Mouse (Mus musculus) heart, embryonic 10.5 days (tissue): ENCODE results near the gene Csdc2. TPM values are rescaled to one million over a fixed set of nuclear protein-coding genes. Genes with fewer than 3 reads are reported as not detected.

Experiments
- DNase-seq: peaks from one replicate; pipeline ENCODE4 v3.0.0-alpha.2; 2017; ENCODE audit warnings: low spot score
- H3K27ac ChIP-seq: fragments of 300-500 bp; sonication (generic); 2 replicates; pipeline ENCODE4 v1.5.1; 2016; ENCODE audit warnings: mild to moderate bottlenecking
- H3K27me3 ChIP-seq: fragments of 300-500 bp; sonication (generic); 2 replicates; pipeline ENCODE4 v1.6.1; 2016; ENCODE audit warnings: mild to moderate bottlenecking; ENCODE audit not compliant: poor library complexity, insufficient read depth, severe bottlenecking
- H3K36me3 ChIP-seq: fragments of 300-500 bp; sonication (generic); 2 replicates; pipeline ENCODE4 v1.6.1; 2016; ENCODE audit warnings: mild to moderate bottlenecking, moderate library complexity
- H3K4me1 ChIP-seq: fragments of 300-500 bp; sonication (generic); 2 replicates; pipeline ENCODE4 v1.6.1; 2016; ENCODE audit warnings: mild to moderate bottlenecking
- H3K4me3 ChIP-seq: fragments of 300-500 bp; sonication (generic); 2 replicates; pipeline ENCODE4 v1.5.1; 2016; ENCODE audit warnings: mild to moderate bottlenecking, moderate library complexity
- H3K9me3 ChIP-seq: fragments of 300-500 bp; sonication (generic); 2 replicates; pipeline ENCODE4 v1.6.1; 2016; ENCODE audit warnings: mild to moderate bottlenecking, moderate library complexity
- WGBS: fragments of 180-500 bp; shearing (Covaris S2); methylation state at CpG from one replicate; pipeline ENCODE4 v1.1.7; 2016; 5-methylcytosine and 5-hydroxymethylcytosine counted together
- polyA plus RNA-seq: library from polyadenylated mRNA; unstranded; fragments of >200 nt; fragmentation: Nextera tagmentation; extraction: Ambion mirVana; gene quantifications from 2 replicates; pipeline ENCODE4 v1.2.1, GENCODE M21; 2016

Csdc2 gene
- polyA plus RNA-seq, 1 experiment from 2014 or later = 7.4 TPM

- DNase-seq = no peak
Observed at GRCm38 (mm10) chr15:81928277-81928676, 8.3 kb upstream of the Csdc2 start.

GRCm38 (mm10) chr15:81932951-81933470, 3.5 kb upstream of the Csdc2 start:
- Histone ChIP-seq H3K9me3 (no peaks in the 10 kb centered on the region), H3K27me3 (peaks cover 13% of the 10 kb centered on the region), H3K27ac (no peak overlapping the region), H3K4me3 (no peak overlapping the region), H3K4me1 (peaks cover 20% of the 10 kb centered on the region), H3K36me3 (no peaks in the 10 kb centered on the region)
- WGBS = 50% methylated on average over 12 of the region's 12 CpGs
- DNase-seq = no peak

More at GRCm38 (mm10) chr15:81928277-81928676, 8.3 kb upstream of the Csdc2 start:
- Histone ChIP-seq H3K27me3 (0 out of 2 replicates have a peak, but pooled peaks cover under 1% of the 10 kb centered on the region), H3K36me3 (peaks cover 1% of the 10 kb centered on the region; the same call in 1 of the 2 replicates), H3K4me1 (peaks cover 20% of the 10 kb centered on the region), H3K4me3 (no peak overlapping the region), H3K9me3 (no peaks in the 10 kb centered on the region), H3K27ac (no peak overlapping the region)
- WGBS = 69% methylated on average over 11 of the region's 11 CpGs

- H3K27ac ChIP-seq = no peak overlapping the region
- WGBS = 74% methylated on average over 1 of the region's 1 CpGs
- peaks cover 28% of the 10 kb centered on the region for H3K4me1 ChIP-seq
- DNase-seq = no peak
- no peak overlapping the region for H3K4me3 ChIP-seq
- no peaks in the 10 kb centered on the region for H3K9me3 ChIP-seq
- H3K36me3 ChIP-seq = no peaks in the 10 kb centered on the region
- H3K27me3 ChIP-seq = peaks cover 18% of the 10 kb centered on the region
Observed at GRCm38 (mm10) chr15:81933986-81934385, 2.6 kb upstream of the Csdc2 start.

GRCm38 (mm10) chr15:81935869-81936637, 506 bp upstream of the Csdc2 start:
- Histone ChIP-seq H3K9me3 (no peaks in the 10 kb centered on the region), H3K36me3 (no peaks in the 10 kb centered on the region), H3K4me3 (peak overlapping the region; percentile 62), H3K27me3 (peaks cover 18% of the 10 kb centered on the region), H3K4me1 (peaks cover 28% of the 10 kb centered on the region), H3K27ac (peak overlapping the region; percentile 77)
- 53% methylated on average over 7 of the region's 7 CpGs for WGBS
- DNase-seq = no peak

- H3K4me3 ChIP-seq = peak overlapping the region; percentile 62
- 10% methylated on average over 19 of the region's 19 CpGs for WGBS
- H3K4me1 ChIP-seq = peaks cover 29% of the 10 kb centered on the region
- peaks cover 18% of the 10 kb centered on the region for H3K27me3 ChIP-seq
- H3K36me3 ChIP-seq = no peaks in the 10 kb centered on the region
- peak overlapping the region; percentile 77 for H3K27ac ChIP-seq
- H3K9me3 ChIP-seq = no peaks in the 10 kb centered on the region
- DNase-seq = no peak
Observed at GRCm38 (mm10) chr15:81937098-81937972, 776 bp downstream of the Csdc2 start.

- 29% methylated on average over 2 of the region's 2 CpGs for WGBS
- Histone ChIP-seq H3K27me3 (peaks cover 18% of the 10 kb centered on the region), H3K27ac (no peak overlapping the region), H3K9me3 (no peaks in the 10 kb centered on the region), H3K36me3 (no peaks in the 10 kb centered on the region), H3K4me3 (0 out of 2 replicates have a peak overlapping the region, but pooled peaks have one; percentile 24), H3K4me1 (peaks cover 36% of the 10 kb centered on the region)
- DNase-seq = no peak
Observed at GRCm38 (mm10) chr15:81938246-81938645, 1.7 kb downstream of the Csdc2 start.

GRCm38 (mm10) chr15:81939157-81939715, 2.7 kb downstream of the Csdc2 start:
- Histone ChIP-seq H3K4me3 (no peak overlapping the region), H3K27me3 (peaks cover 15% of the 10 kb centered on the region), H3K4me1 (peaks cover 40% of the 10 kb centered on the region), H3K27ac (no peak overlapping the region), H3K9me3 (no peaks in the 10 kb centered on the region), H3K36me3 (no peaks in the 10 kb centered on the region)
- WGBS = 87% methylated on average over 10 of the region's 10 CpGs
- no peak for DNase-seq

- H3K27me3 ChIP-seq = peaks cover 15% of the 10 kb centered on the region
- H3K4me1 ChIP-seq = peaks cover 40% of the 10 kb centered on the region
- 78% methylated on average over 4 of the region's 4 CpGs for WGBS
- no peaks in the 10 kb centered on the region for H3K9me3 ChIP-seq
- no peaks in the 10 kb centered on the region for H3K36me3 ChIP-seq
- H3K4me3 ChIP-seq = no peak overlapping the region
- no peak overlapping the region for H3K27ac ChIP-seq
- no peak for DNase-seq
Observed at GRCm38 (mm10) chr15:81939774-81940173, 3.2 kb downstream of the Csdc2 start.

- WGBS = 83% methylated on average over 5 of the region's 5 CpGs
- no peak for DNase-seq
- peaks cover 40% of the 10 kb centered on the region for H3K4me1 ChIP-seq
Observed at GRCm38 (mm10) chr15:81940219-81940618, 3.7 kb downstream of the Csdc2 start.

GRCm38 (mm10) chr15:81941010-81941409, 4.5 kb downstream of the Csdc2 start:
- H3K4me3 ChIP-seq = no peak overlapping the region
- no peaks in the 10 kb centered on the region for H3K36me3 ChIP-seq
- no peak for DNase-seq
- peaks cover 15% of the 10 kb centered on the region for H3K27me3 ChIP-seq
- peaks cover 40% of the 10 kb centered on the region for H3K4me1 ChIP-seq
- WGBS = 92% methylated on average over 2 of the region's 2 CpGs
- no peak overlapping the region for H3K27ac ChIP-seq
- H3K9me3 ChIP-seq = no peaks in the 10 kb centered on the region

More at GRCm38 (mm10) chr15:81940219-81940618, 3.7 kb downstream of the Csdc2 start:
- peaks cover 15% of the 10 kb centered on the region for H3K27me3 ChIP-seq
- H3K27ac ChIP-seq = no peak overlapping the region
- no peaks in the 10 kb centered on the region for H3K36me3 ChIP-seq
- no peak overlapping the region for H3K4me3 ChIP-seq
- H3K9me3 ChIP-seq = no peaks in the 10 kb centered on the region

- WGBS = 26% methylated on average over 9 of the region's 9 CpGs
- Histone ChIP-seq H3K4me1 (peaks cover 21% of the 10 kb centered on the region), H3K9me3 (no peaks in the 10 kb centered on the region), H3K27me3 (peaks cover 2% of the 10 kb centered on the region; the same call in 1 of the 2 replicates), H3K4me3 (no peak overlapping the region), H3K27ac (peak overlapping the region; percentile 16; the same call in 1 of the 2 replicates), H3K36me3 (no peaks in the 10 kb centered on the region)
- DNase-seq = no peak
Observed at GRCm38 (mm10) chr15:81943176-81943749, 6.7 kb downstream of the Csdc2 start.

- WGBS = 79% methylated on average over 10 of the region's 10 CpGs
- 0 out of 2 replicates have a peak, but pooled peaks cover 3% of the 10 kb centered on the region for H3K27me3 ChIP-seq
Observed at GRCm38 (mm10) chr15:81949076-81949475, 12.5 kb downstream of the Csdc2 start.

More at GRCm38 (mm10) chr15:81949076-81949475, 12.5 kb downstream of the Csdc2 start:
- H3K9me3 ChIP-seq = no peaks in the 10 kb centered on the region
- peaks cover 14% of the 10 kb centered on the region for H3K4me1 ChIP-seq
- no peak for DNase-seq
- peaks cover 13% of the 10 kb centered on the region for H3K36me3 ChIP-seq
- no peak overlapping the region for H3K4me3 ChIP-seq
- no peak overlapping the region for H3K27ac ChIP-seq
